Mouse (Mus musculus) cerebellum, postnatal 25 days (tissue): Measurements from ENCODE around the gene Arsa.

Experiments used
- DNase-seq, 2 experiments: peaks; one replicate each; pipeline ENCODE4 v3.0.0; 2021; ENCODE audit warnings: mixed read lengths in 2 of 2

Arsa gene

GRCm38 (mm10) chr15:89477091-89477491 is at the start of gene Arsa:
Gene Arsa (minus strand): TSS chr15:89477425.
- peak in 1 of 2 experiments; percentile 27 for DNase-seq

GRCm38 (mm10) chr15:89526776-89527325 is 49.6 kb upstream of the Arsa start:
- peak; percentile 32 to 43 for DNase-seq

- peak in 1 of 2 experiments; percentile 41 for DNase-seq
Measured at GRCm38 (mm10) chr15:89525896-89526295, 48.7 kb upstream of the Arsa start.

- peak; percentile 83 for DNase-seq
Measured at GRCm38 (mm10) chr15:89525464-89525863, 48.2 kb upstream of the Arsa start.

- DNase-seq, result peak; percentile 70 to 72
Measured at GRCm38 (mm10) chr15:89524611-89525415, 47.6 kb upstream of the Arsa start.

- DNase-seq, result peak; percentile 60 to 62
Measured at GRCm38 (mm10) chr15:89524001-89524571, 46.9 kb upstream of the Arsa start.

- DNase-seq, result peak; percentile 83 to 86
Measured at GRCm38 (mm10) chr15:89523283-89523832, 46.1 kb upstream of the Arsa start.

- peak; percentile 47 to 64 for DNase-seq
Measured at GRCm38 (mm10) chr15:89522566-89523282, 45.5 kb upstream of the Arsa start.

GRCm38 (mm10) chr15:89521951-89522350 is 44.7 kb upstream of the Arsa start:
- peak in 1 of 2 experiments; percentile 60 for DNase-seq

- no peak for DNase-seq
Measured at GRCm38 (mm10) chr15:89512679-89513078, 35.5 kb upstream of the Arsa start.

GRCm38 (mm10) chr15:89507751-89508150 is 30.5 kb upstream of the Arsa start:
- no peak for DNase-seq

- DNase-seq, result no peak
Measured at GRCm38 (mm10) chr15:89504838-89505237, 27.6 kb upstream of the Arsa start.

- no peak for DNase-seq
Measured at GRCm38 (mm10) chr15:89501321-89501720, 24.1 kb upstream of the Arsa start.

- DNase-seq, result peak; percentile 63
Measured at GRCm38 (mm10) chr15:89500221-89500791, 23.1 kb upstream of the Arsa start.

GRCm38 (mm10) chr15:89499784-89500220 is 22.6 kb upstream of the Arsa start:
- DNase-seq, result peak; percentile 79 to 84

GRCm38 (mm10) chr15:89498961-89499688 is 21.9 kb upstream of the Arsa start, which contains the start of gene Shank3:
Gene Shank3 (plus strand): TSS chr15:89499623.
- DNase-seq, result peak; percentile 48 to 56

- peak; percentile 76 to 83 for DNase-seq
Measured at GRCm38 (mm10) chr15:89498049-89498960, 21.1 kb upstream of the Arsa start.

- no peak for DNase-seq
Measured at GRCm38 (mm10) chr15:89497391-89498048, 20.3 kb upstream of the Arsa start.

GRCm38 (mm10) chr15:89496841-89497240 is 19.6 kb upstream of the Arsa start:
- no peak for DNase-seq

GRCm38 (mm10) chr15:89496131-89496530 is 18.9 kb upstream of the Arsa start:
- no peak for DNase-seq
